Mouse (Mus musculus) Muller cell, postnatal 12 days (primary cell): ENCODE measurements around the gene Peg10.
"Not testable (repeated sequence)": the region's sequence is repeated elsewhere in the genome, so short reads cannot be mapped to it uniquely, and the experiment has no call there.

Source experiments
- DNase-seq: peaks from one replicate; pipeline ENCODE4 v3.0.0-alpha.2; 2015; ENCODE audit errors: inconsistent ontology term

Gene Peg10

DNA sequence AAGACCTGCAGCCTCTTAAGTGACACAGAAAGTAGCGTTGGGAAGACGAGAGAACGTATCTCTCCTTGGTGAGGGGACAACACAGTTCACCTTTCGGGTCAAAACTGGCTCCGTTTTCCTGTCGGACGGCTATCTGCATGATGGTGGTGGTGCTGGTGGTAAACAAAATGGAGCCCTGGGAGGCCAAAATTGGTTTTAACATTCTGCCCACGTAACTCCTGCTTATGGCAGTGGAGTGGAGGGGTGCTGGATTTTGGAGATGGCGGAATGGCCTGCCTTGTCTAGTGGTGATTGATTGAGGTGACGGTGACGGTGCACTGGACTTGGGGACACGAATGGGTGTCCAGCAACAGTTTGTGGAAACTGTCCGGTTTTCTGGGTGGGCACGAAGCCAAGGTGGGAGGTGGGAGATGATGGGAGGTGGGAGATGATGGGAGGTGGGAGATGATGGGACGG lies 1.4 kb downstream of the Peg10 start:
- DNase-seq = peak; percentile 27

DNA sequence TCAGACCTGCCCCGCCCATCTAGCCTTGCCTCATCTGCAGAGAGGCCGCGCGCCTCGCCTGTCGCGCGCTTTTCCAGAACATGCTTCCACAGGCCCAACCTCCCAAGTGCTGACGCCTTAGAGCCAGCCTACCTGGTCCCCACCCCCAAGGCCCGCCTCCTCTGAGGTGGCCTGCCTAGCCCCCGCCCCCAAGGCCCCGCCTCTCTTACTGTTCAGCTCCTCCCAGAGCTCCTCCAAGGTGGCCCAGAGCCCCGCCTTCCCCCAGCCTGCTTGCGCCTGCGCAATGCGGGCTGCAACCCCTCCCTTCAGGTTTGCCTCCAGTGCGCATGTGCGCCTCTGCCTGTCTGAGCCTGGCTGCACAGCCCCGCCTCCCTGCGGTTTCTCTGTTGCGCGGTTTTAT lies 2.0 kb downstream of the Peg10 start:
- peak; percentile 97 for DNase-seq

DNA sequence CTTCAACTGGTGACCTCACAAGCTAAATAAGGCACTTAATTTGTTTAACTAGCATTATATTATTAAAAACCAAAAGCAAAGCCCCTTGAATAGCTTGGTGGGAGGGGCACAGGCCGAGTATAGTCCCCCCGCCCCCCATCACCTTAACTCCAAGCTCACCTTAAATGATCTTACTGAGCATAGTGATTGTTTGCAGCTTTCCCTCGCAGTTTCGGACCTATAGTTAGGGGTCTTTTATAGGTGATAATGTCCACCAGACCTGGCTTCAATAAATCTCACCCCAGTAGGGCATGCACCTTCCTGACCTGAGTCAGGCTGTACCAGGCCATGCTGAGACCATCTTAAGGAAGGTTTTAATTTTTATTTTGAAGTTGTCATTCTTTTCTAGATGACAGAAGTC lies 4.2 kb downstream of the Peg10 start:
- DNase-seq = no peak

DNA sequence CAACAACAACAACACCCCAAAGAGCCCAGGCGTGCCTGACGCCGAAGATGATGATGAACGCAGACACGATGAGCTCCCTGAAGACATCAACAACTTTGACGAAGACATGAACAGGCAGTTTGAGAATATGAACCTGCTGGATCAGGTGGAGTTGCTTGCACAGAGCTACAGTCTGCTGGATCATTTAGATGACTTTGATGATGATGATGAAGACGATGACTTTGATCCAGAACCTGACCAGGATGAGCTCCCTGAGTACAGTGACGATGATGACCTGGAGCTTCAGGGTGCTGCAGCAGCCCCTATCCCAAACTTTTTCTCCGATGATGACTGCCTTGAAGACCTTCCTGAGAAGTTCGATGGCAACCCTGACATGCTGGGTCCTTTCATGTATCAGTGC lies 7.2 kb downstream of the Peg10 start:
- DNase-seq = no peak

DNA sequence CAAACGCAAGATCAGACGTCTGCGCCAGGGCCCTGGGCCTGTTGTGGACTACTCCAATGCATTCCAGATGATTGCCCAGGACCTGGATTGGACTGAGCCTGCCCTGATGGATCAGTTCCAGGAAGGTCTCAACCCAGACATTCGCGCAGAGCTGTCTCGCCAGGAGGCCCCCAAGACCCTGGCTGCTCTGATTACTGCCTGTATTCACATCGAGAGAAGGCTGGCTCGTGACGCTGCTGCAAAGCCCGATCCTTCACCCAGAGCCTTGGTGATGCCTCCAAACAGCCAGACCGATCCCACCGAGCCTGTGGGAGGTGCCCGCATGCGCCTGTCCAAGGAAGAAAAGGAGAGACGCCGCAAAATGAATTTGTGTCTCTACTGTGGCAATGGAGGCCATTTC lies 7.8 kb downstream of the Peg10 start:
- DNase-seq = no peak

DNA sequence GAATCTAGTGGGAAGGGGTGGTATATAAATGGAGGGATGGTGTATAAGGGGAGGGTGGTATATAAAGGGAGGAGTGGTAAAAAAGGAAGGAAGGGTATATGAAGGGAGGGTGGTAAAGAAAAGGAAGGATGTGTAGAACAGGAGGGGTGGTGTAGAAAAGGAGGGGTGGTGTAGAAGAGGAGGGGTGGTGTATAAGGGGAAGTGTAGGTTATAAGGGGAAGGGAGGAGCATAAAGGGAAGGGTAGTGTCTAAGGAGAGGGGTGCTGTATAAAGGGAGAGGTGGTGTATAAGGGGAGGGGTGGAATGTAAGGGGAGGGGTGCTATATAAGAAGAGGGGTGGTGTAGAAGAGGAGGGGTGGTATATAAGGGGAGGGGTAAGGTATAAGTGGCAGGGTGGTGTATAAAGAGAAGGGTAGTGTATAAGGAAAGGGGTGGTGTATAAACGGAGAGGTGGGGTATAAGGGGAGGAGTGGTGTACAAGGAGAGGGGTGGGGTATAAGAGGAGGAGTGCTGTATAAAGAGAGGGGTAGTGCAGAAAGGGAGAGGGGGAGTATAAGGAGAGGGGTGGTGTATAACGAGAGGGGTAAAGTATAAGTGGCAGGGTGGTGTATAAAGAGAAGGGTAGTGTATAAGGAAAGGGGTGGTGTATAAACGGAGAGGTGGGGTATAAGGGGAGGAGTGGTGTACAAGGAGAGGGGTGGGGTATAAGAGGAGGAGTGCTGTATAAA lies 14.5 kb downstream of the Peg10 start:
- not testable (repeated sequence) for DNase-seq

DNA sequence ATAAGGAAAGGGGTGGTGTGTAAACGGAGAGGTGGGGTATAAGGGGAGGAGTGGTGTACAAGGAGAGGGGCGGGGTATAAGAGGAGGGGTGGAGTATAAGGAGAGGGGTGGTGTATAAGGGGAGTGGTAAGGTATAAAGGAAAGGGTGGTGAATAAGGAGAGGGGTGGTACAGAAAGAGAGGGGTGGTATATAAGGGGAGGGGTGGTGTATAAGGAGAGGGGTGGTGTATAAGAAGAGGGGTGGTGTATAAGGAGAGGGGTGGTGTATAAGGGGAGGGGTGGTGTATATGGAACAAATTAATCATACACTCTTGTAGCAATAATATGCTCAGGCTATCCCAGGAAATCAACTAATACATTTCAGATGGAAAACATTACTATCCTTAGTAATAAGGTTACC lies 15.1 kb downstream of the Peg10 start:
- DNase-seq = no peak

DNA sequence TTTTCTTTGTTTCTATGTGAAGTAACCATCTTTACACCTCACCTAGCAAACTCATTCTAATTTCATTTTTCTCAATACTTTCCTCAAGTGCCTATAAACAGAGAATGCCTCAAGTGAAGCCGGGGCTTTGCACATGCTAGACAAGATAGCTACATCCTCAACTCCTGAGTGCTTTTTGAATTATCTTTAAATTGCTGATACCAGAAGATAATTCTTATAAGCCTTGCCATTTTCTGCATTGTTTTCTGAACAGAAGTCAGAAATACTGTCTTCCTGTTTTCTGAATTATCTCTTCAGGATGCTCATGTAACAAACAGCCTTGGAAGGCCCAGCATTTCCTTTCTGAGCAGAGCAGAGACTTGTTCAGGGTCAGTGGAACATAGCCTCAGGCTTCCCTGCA lies 49.2 kb downstream of the Peg10 start:
- no peak for DNase-seq

DNA sequence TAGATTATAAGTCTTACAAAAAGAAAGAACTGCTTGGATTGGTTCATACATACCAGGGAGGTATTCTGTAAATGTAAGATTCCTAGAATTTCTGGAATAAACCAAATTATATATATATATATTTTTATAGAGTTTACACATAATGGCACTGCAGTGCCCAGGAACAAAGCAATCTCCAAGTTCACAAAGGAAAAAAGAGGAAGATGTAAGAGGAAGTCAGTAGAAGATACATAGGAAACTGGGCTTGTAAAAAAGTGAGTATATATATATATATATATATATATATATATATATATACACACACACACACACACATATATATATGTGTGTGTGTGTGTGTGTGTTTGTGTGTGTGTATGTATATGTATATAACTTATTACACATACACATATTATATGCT lies 50.2 kb downstream of the Peg10 start:
- DNase-seq = not testable (repeated sequence)

DNA sequence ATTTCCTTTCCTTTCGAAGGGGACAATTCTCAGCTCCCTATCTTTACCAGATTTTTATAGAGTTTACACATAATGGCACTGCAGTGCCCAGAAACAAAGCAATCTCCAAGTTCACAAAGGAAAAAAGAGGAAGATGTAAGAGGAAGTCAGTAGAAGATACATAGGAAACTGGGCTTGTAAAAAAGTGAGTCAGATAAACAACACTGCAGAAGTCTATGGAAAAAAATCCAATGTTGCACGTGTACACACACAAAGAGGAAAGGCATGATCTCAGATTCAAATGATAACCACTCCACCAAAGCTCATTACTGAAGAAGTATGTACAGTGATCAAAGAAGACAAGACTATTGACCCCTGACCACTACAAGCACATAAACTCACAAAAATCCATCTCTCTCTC lies 51.3 kb downstream of the Peg10 start:
- no peak for DNase-seq

DNA sequence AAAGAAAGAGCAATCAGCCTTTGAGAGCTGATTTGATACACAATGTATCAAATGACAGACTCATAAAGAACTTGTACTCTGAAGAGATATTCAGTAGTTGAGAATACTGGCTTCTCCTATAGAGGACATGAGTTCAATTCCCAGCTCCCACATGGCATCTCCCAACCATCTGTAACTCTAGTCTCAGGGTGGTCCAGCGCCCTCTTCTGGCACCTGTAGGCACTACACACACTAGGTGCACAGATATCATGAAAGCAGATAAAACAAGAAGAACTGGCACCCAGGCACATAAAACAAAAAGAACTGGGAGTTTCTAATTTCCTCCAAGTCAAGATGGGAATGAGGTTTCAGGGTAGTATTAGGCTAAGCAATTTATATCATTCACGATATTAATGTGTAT lies 52.3 kb downstream of the Peg10 start:
- DNase-seq = no peak

DNA sequence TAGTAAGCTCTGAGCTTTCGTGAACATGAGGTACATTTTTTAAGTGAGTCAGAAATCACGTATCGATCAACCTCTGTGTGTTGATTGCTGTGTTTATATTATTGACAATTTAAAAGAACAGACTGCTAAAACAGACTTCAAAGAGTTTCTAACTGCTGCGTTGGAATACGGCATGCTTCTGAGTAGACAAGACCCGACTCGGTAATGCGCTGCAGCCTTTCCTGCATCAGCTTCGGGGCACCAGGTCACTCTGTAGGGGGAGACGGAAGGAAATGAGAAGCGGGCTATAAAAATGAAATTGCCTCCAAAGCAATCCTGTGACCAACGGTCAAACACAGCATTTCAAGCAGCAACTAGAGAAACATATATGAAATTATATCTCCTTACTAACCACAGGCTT lies 59.9 kb downstream of the Peg10 start:
- no peak for DNase-seq
